Mouse (Mus musculus) mouse embryonic stem cell (cell line): ENCODE measurements around the gene Apc2.

ENCODE experiments used
- in situ Hi-C, 2 experiments: fragments of 300-500 bp; cut with MboI; formaldehyde crosslinking; loops; 1 replicate in 1 of 2; 3 replicates in 1 of 2; pipeline ENCODE4 v1.14.3; 2019 to 2020; ENCODE audit warnings: low sequenced_read_pairs in 2 of 2, low pct_unique_long_range_greater_than_20kb in 1 of 2, mixed read lengths in 1 of 2; ENCODE audit not compliant: unreplicated experiment in 1 of 2

The Apc2 gene

GRCm38 (mm10) chr10:80350292-80350691, 54.5 kb downstream of the Apc2 start:
- in situ Hi-C loops: loop anchor here in 1 of 2 experiments (25.0 kb wide), 1 partner anchor 163 kb away; the partner anchor contains the start of gene Efna2

GRCm38 (mm10) chr10:80351896-80352295, 56.1 kb downstream of the Apc2 start:
- in situ Hi-C loops: loop anchor here in 1 of 2 experiments (25.0 kb wide), 1 partner anchor 165 kb away; the partner anchor contains the start of gene Efna2

GRCm38 (mm10) chr10:80352727-80353126, 57.0 kb downstream of the Apc2 start:
- in situ Hi-C loops: loop anchor here in 1 of 2 experiments (25.0 kb wide), 1 partner anchor 165 kb away; the partner anchor contains the start of gene Efna2

GRCm38 (mm10) chr10:80355431-80355830, 59.7 kb downstream of the Apc2 start:
- in situ Hi-C loops: loop anchor here in 1 of 2 experiments (25.0 kb wide), 1 partner anchor 168 kb away; the partner anchor contains the start of gene Efna2

GRCm38 (mm10) chr10:80356001-80356682, 60.4 kb downstream of the Apc2 start, which contains the start of gene Plk5:
Gene Plk5, plus strand, starts transcription at chr10:80356459.
- in situ Hi-C loops: loop anchor here in 1 of 2 experiments (25.0 kb wide), 1 partner anchor 169 kb away; the partner anchor contains the start of gene Efna2

GRCm38 (mm10) chr10:80356737-80357136, 61.0 kb downstream of the Apc2 start:
- in situ Hi-C loops: loop anchor here in 1 of 2 experiments (25.0 kb wide), 1 partner anchor 169 kb away; the partner anchor contains the start of gene Efna2

- in situ Hi-C loops: loop anchor here in 1 of 2 experiments (25.0 kb wide), 1 partner anchor 170 kb away; the partner anchor contains the start of gene Efna2
These were observed 61.6 kb downstream of the Apc2 start for GRCm38 (mm10) chr10:80357336-80357735.

GRCm38 (mm10) chr10:80357994-80358639, 62.3 kb downstream of the Apc2 start:
- in situ Hi-C loops: loop anchor here in 1 of 2 experiments (25.0 kb wide), 1 partner anchor 171 kb away; the partner anchor contains the start of gene Efna2

GRCm38 (mm10) chr10:80363734-80364133, 68.0 kb downstream of the Apc2 start:
- in situ Hi-C loops: loop anchor here in 1 of 2 experiments (25.0 kb wide), 1 partner anchor 176 kb away; the partner anchor contains the start of gene Efna2

GRCm38 (mm10) chr10:80365736-80366135, 70.0 kb downstream of the Apc2 start:
- in situ Hi-C loops: loop anchor here in 1 of 2 experiments (25.0 kb wide), 1 partner anchor 178 kb away; the partner anchor contains the start of gene Efna2
